Mouse (Mus musculus) left cerebral cortex, adult 11 months (tissue): ENCODE measurements at regions not wholly inside any gene's neighbourhood (a gene's known extent, or its start where the extent isn't known, plus 50 kb on each side); places are given as distances from the start of the nearest gene placed in this dataset.
A peak's percentile ranks its signal among the peaks of the same experiment; 100 is the strongest.

ENCODE experiments used
- DNase-seq: peaks from one replicate; pipeline ENCODE4 v3.0.0; 2022; ENCODE audit warnings: low spot score

DNA sequence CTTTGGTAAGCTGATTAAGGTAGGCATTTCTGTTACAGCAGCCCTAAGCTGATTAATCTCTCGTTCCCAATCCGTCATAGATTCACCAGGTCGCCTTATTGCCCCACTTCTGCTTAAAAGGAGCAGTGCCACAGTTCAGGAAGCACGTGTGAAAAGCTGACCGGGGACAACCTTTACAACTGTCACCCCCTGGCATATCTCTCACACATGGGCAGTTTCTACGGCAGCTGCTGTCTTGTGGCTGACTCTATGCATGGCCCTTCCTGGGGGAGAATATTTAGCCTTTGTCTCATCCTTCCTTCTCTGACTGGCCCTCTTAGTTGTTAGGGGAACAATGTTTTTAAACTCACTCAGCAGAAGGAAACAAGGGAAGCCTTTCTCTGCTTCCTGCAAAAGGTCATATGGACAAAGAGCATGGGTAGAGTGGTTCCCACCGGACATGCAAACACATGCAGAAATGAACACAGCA lies 290.9 kb upstream of the Rnaseh2b start:
- DNase-seq, result no peak

DNA sequence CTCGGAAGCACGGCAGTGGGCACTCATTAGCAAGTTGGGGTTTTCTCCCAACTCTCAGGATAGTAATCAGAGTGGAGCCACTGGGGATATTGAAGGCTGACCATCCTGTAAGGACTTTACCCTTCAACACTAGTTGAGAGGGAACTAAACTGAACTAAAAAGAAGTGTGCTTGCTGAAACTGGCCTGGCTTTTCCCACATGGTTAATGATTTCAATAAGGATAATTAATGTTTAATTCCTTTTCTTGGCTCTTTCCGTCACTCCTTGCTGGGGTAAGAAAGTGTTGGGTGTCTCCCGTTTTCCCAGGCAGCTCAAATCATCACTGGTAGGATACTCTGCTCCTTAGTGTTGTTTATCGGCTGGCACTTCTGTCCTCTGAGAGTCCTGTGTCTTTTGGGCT lies 290.3 kb upstream of the Rnaseh2b start:
- DNase-seq, result no peak

DNA sequence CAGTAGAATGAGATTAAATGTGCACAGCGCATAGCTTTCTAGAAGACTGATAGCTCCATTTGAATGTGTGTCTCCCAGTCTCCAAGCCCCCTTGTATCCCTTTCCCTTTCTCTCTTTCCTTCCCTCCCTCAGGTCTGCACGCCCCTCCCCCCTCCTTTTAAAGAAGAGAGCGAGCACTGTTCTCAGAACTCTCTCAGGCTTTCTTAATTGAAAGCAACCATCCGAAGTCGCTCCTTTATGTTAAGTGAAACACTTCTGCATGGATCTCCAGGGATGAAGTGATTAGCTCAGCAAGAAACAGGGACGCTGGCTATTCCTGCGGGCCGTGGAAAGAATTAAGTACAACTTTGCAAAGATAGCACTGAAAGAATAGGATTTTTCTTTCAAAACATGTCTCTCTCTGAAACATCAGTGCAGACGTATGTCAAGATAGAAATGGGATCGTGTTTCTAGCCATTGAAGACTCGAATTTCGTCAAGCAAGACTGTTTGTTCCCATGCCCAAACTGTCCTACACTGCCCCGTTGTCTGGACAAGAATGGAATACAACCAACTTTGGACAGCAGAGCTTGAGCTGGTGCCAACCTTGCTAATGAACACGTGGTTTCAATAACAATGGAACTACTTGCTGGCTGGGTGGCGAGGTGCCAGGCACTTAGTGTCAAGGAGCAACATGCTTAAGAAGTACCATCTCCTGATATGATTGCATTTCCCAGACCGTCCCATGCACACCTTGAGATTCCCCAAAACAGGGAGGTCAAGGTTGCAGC lies 289.2 kb upstream of the Rnaseh2b start:
- DNase-seq, result peak; percentile 57

DNA sequence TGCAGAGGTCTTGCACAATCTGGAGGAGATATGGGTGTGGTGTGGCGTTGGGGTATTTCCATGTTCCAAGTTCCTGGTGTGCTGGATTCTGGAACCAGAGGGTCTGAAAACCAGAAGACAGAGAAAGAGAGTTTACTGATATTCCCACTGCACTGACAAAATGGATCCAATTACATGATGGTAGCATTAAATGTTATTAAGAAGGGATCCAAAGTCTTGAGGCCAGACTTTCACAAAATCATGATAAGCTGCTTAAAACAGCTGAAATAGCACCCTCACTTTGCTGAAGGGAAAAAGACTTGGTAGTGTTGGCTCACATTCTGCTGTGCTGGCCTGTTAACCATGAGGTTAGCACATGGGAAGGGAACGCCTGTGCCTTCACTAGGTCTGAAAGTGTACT lies 288.6 kb upstream of the Rnaseh2b start:
- DNase-seq, result no peak

DNA sequence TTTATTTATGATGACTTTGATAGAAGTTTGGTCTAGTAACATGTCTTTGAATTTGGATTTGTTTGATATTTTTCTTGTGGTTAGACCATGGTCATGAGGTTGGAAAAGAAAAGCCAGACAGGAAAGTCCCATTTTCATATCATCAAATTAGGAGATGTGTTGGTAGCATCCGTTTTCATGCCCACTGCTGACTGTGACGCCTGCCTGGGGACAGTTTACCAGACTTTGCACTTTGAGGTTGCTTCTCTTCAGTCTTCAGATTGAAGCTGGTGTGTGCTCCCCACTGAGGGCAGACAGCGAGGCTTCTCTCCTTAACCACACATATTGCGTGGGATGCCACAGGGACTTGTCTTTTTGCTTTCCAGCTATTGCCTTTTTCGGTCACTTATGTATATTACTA lies 283.7 kb upstream of the Rnaseh2b start:
- no peak for DNase-seq

DNA sequence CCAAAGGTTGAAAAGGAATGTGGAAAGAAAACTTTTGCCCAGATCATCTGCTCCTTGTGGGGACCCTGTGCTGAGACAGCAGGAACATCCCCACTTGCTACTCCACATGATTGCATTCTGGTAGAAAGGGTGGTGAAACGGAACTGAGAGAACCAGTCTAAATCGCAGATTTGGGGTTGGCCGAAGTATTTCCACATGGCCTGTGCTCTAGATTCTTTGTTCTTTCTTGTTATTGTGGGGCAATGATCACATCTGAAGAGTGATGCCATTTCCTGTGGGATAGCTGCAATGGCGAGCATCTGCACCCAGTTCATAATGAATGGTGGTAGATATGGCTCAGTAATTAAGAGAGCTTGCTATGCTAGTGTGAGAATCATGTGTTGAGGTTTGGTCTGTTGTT lies 273.6 kb upstream of the Rnaseh2b start:
- no peak for DNase-seq

DNA sequence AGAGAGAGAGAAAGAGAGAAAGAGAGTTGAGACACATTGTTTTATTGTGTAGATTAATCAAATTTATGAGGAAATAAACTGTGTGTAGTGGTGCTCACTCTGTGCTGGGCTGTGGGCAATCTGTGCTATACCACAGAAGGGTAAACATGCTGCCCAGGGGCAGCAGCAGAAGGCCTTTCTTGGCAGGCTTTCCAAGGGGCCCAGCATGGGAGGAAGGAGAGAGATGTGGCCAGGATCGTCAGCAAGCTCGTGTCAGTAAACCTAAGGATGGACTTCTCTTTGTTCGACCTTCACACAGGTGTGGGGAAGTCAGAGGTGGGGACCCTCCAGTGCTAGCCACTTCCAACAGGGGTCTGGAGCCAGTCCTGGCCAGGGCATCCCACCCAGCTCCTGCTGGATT lies 271.4 kb upstream of the Rnaseh2b start:
- DNase-seq, result no peak

DNA sequence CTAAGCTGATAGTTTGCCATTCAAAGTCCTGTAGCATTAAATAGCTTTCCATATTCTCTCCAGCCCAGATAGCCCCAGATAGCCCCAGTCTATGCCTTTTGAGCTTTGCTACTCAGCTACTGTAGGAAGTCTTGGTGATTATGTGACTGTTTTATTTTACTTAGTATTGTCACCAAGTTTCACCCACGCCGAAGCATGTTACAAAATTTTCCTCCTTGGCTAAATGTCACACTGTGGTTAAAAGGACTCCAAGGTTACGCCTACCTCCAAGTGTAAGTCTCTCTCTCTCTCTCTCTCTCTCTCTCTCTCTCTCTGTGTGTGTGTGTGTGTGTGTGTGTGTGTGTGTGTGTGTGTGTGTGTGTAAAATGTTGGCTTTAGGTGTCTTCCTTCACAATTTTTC lies 270.2 kb upstream of the Rnaseh2b start:
- no peak for DNase-seq

DNA sequence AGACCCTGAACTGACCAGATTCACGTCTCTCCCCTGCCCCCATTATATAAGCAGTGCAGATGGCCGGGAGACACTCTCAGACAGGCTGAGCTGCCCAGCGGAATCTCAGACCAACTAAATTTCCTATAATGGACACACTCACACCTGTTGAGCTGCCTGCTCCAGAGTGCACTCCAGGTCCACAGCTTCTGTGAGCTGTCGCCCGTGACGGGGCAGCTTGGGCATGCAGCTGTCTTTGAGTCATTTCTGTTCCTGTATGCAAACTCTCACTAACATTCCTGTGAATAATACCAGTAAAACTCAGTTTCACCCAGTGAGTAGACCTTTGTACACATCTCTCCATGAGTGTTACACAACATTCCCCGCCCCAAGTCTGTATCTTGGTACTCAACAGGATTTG lies 269.4 kb upstream of the Rnaseh2b start:
- DNase-seq, result no peak

DNA sequence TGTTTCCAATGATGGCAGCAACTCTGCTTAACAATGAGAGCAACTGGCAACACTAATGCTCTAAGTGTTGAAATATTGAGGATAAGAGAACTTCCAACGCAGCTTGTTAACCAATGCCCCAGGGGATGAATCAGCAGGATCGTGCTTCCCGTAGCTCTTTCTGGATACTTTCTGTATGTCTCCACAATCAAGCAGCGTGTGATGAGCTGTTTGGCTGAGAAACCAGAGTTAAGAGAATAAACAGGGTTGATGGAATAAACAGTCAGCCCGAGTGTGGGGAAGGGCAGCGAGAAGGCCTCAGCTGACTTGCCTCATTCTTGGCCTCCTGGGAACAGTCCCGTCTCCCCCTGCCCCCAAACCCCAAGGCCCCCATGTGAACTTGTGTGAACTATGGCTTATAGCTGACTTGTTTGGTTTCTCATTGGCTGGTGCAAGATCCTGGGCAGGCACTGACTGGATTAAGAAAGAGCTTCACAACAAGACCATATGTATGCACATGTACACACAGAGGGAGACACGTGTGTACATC lies 264.6 kb upstream of the Rnaseh2b start:
- DNase-seq, result no peak

DNA sequence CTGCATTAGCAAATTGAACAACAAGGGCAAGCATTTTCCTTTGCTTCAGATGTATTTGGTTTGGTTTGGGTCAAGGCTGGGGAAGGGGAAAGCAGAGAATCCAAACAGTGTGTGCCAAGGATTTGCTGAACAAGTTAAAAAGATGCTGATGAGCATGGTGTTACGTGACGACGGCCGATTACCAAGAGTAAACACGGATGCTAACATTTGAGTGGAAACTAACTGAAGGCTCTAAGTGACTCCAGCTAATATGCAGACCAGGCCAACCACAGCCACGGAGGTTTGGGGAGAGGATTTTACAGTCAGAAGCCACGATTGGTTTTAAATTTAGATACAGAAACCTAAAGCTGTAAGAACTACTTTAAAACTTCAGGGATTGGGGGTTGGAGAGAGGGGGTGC lies 262.3 kb upstream of the Rnaseh2b start:
- no peak for DNase-seq

DNA sequence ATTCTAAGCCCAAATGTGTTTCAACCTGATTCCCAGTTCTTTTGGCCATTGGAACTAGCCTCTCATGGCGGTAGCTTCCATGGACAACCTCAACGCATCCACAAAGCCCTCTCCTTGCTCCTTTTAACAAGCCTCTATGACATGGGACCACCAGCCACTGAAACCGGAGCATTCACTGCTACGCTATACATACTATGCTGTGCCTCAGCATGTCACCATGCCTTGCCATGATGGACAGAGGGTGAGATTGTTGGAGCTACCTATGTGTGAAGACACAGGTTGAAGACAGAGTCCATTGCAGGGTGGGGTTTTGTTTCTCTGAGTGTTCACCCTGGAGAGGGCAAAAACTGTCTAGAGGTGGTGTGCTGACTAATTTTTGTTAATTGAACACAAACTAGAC lies 258.7 kb upstream of the Rnaseh2b start:
- no peak for DNase-seq

DNA sequence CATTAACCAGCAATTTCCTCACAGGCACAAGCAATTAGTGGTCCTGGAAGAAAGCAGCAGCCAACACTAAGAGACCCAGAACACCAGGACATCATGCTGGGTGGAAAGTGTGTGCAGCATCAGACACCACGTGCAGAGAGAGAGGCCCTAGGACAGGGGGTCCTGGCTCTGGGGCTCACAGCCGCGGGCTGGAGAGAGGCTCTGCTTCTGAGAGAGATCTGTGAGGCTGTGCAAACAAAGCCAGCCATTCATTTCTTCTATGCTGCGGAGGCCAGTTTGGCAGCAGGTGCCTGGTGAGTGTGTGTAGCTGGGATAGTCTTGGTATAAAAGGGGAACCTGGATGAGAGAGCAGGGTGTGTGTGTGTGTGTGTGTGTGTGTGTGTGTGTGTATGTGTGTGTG lies 257.7 kb upstream of the Rnaseh2b start:
- DNase-seq, result no peak

DNA sequence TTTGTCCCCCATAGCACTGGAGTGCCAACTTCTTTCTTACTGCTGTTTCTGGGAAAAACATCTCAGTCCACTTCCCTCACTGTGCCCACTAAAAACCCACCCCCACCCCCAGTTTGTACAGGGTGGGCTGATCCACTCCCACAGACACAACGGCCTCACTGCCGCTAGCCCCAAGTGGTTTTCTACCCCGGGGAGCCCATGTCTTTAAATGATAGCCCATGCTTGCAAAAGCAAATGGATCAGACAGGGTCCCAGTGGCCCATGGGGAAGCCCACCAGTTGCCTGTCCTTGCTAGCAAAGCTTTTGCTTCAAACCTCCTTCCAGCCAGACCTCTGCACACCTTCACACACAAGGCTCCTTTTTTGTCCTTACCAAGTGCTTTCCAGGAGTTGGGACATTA lies 257.0 kb upstream of the Rnaseh2b start:
- no peak for DNase-seq

DNA sequence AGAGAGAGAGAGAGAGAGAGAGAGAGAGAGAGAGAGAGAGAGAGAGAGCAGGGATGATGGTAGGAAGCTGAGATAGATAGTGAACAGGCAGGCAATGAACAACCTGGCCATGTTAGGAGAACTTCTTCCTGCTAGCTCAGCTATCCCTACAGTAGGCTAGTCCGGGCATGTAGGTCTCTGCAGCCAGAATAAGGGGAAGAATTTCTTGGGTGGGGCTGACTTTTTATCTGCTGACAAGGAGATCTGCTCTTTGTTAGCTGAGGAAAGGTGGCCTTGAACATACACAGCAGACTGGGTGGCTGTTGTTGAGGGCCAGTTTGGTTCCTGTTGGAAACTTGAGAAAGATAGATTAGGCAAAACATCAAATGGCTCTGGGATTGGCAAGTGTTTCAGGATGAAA lies 254.9 kb upstream of the Rnaseh2b start:
- no peak for DNase-seq

DNA sequence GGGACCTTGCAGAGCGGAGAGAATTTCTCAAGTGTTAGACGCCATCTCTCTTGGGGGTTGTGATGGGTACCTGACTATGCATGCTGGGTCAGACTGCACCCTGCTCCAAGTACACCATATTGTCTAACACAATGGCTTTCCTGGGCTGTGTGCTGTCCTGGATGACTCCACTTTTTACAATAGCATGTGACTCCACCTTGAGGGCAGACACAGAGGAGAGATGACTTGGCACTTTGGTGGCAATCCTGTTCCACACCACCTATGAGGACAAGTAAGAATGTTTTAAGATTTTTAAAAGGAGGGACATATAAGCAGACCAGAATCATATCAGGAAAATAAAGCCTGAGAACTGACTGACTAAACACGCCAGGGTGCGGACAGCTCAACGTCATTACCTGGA lies 254.5 kb upstream of the Rnaseh2b start:
- DNase-seq, result no peak

DNA sequence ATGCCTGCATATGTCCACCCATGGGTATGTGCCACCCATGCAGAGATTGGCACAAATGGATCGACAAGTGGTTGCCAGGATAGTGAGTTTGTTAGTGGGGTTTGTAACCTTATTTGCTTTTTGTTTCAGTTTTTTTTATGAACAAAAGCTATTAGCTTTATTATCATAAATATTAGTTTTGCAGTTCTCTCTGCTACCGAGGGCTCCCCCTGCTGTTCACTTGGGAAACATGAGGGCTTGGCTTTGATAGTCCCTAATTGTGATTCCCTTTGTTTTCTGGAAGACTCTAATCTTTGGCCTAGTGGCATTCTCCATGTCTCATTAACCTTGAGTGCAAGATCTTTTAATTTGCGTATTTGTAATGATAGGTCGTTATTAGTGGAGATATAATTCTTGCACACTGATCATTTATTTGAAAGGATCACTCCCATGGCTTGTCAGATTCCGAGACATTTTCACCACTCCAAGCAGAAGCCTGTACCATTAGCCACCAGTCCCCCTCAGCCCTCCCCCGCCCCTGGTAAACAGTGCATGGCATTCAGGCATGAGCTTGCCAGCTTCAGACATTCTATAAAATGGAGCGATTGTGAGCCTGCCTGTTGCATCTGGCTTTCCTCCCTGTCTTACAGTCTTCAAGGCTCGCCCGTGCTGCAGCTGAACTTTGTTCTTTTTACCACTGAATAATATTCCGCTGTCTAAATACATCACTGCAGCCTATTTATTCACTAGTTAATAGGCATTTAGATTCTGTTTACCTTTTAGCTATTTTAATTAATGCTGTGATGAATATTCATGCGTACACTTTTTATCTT lies 249.9 kb upstream of the Rnaseh2b start:
- DNase-seq, result peak; percentile 59

DNA sequence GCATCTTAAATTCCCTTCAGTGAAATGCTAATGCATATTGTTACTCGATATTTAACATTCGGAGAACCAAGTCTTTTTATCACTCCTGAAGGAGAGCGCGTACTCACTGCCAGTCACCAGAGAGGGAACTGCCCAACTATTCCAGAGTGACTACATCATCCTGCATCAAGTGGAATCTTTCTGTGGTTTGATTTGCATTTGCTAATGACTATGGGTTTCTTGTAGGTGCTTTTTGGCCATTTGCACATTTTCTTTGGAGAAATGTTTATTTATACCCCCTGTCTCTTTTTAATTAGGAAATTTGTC lies 249.3 kb upstream of the Rnaseh2b start:
- no peak for DNase-seq

DNA sequence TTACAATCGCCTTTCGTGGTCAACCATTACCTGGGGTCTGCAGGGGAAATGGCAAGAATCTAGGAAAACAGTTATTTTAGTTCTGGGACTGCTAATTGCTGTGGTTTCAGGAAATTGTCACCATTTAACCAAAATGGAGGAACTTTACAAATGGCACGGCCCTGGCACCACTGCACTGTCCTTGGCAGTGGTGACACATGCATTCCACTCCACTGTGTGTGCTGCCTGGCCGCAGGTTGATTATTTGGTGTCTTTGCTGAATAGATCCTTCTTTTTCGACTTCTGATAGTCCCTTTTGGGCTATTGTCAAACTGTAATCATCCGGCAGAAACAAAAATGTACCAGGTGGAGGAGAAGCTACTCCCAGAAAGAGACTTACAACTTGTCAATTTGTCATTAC lies 241.4 kb upstream of the Rnaseh2b start:
- DNase-seq, result no peak

DNA sequence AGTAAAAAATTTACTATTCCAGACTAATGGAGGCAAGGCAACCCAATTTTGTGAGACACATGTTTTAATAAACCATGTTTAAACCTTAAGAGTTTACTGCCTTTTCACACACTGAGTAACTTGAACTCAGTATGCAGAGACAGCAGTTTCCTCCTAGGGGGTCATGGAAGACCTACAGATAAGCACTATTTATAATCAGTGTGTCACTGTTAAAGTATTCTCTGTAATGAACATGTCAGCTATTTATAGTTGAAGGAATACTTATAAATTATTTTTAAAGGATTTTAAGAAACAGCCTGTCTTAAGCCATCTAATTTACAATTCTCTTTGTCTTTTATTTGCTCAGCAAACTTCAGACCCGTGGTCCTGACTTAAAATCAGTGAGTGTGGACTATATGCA lies 240.5 kb upstream of the Rnaseh2b start:
- DNase-seq, result no peak

DNA sequence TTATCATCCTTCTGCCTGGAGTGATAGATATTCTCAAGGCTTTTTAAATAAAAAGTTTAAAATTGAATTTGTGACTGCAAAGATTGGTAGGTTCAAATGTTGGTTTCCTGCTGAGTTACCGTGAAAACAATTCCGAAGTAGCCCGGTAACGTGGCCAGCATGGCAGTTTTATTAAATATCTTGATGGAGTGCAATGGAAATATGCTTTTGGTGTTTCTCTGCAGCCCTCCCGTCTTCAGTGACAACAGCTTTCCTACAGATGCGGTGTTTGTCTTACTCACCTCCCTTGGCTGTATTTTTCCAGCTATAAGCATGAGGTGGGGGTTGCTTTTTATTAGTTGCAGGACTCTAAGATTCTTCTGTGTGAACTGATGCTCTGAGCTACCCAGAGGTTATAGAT lies 239.4 kb upstream of the Rnaseh2b start:
- no peak for DNase-seq

DNA sequence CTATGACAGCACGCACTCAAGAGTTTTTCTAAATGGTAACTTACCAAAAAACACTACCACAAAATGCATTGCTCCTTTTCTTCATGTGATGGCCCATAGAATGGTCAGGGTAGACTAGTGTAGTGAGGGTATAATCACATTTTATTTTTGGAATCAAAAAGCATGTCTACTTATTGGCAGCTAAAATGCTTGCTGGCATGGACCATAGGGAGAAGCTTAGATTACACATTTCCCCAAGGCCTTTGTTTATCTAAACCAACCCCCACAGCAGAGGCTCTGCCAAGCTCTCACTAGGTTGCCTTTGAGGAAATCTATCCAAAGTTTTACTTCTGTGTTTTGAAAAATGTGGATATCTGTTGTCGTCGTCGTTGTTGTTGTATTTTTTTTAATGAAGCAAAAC lies 235.3 kb upstream of the Rnaseh2b start:
- no peak for DNase-seq

DNA sequence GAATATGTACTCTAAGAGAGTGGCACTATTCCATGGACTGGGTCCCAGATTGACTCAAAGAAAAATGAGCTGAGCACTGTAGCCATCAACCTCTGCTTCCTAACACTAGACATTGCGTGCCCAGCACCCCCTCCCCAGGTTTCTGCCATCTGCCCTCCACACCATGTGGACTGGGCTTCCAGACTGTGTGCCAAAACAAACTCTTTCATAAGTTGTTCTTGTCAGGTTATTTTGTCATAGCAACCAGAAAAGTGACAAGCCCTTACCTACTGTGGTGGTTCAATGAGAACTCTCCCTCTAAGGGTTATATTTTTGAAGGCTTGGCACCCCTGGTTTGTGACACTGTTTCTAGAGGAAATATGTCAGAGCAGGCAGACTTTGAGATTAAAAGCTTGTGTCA lies 234.3 kb upstream of the Rnaseh2b start:
- DNase-seq, result no peak

DNA sequence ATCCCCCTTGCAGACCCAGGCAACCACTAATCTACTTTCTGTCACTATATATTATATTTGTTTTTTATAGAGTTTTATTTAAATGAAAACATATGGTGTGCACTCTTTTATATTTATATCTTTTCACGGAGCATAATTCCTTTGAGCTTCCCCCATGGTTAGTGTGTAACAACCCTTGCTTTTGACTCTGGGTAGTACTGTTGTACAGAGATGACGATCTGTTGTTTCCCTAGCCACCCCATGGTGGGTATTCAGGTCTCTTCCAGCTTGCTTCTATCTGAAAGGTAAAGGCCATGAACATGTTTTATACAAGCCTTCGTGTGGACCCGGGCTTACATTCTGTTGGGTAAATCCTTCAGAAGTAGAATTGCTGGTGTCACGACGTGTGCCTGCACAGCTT lies 221.2 kb upstream of the Rnaseh2b start:
- DNase-seq, result no peak
